Mouse (Mus musculus): Measurements from ENCODE around the gene Pcgf1. TPM values are rescaled to one million over a fixed set of nuclear protein-coding genes. Genes with fewer than 3 reads are reported as not detected.
A peak's percentile ranks its signal among the peaks of the same experiment; 100 is the strongest.

Gene Pcgf1
- polyA plus RNA-seq, 1 experiment from 2014 or later: 29.9 TPM

- no peak overlapping the region for H3K27ac ChIP-seq (ENCODE audit: low read depth)
- H3K4me3 ChIP-seq (ENCODE audit: low read depth, low read length): peak overlapping the region; percentile 17; the same call in 1 of the 2 replicates
- 2% methylated on average over 55 of the region's 58 CpGs for WGBS
- no peaks in the 10 kb centered on the region for H3K9me3 ChIP-seq (ENCODE audit: low read depth, low read length)
- H3K9ac ChIP-seq: no peak overlapping the region
- TF ChIP-seq CTCF (IDR thresholded peaks at IDR 0.05; ENCODE audit: low read depth): no peak
- H3K27me3 ChIP-seq (ENCODE audit: insufficient read depth, low read length): peaks cover 94% of the 10 kb centered on the region
- peak overlapping the region; percentile 36 for H3K4me2 ChIP-seq
- H3K4me1 ChIP-seq (ENCODE audit: insufficient read depth): no peaks in the 10 kb centered on the region
- peak; percentile 31 for DNase-seq
- H3K36me3 ChIP-seq (ENCODE audit: insufficient read depth): no peaks in the 10 kb centered on the region
- ATAC-seq (ENCODE audit: insufficient read depth): 0 out of 2 replicates have a peak, but pooled peaks have one; percentile 7
Measured at GRCm38 (mm10) chr6:83070311-83071219, 7.1 kb upstream of the Pcgf1 start.

- ATAC-seq (ENCODE audit: insufficient read depth) (peak; percentile 47; the same call in 1 of the 2 replicates), DNase-seq (no peak)
- Histone ChIP-seq H3K4me3 (ENCODE audit: low read depth, low read length) (peak overlapping the region; percentile 15; the same call in 1 of the 2 replicates), H3K4me2 (peak overlapping the region; percentile 20; the same call in 1 of the 2 replicates), H3K27ac (ENCODE audit: low read depth) (no peak overlapping the region), H3K4me1 (ENCODE audit: insufficient read depth) (no peaks in the 10 kb centered on the region), H3K9ac (no peak overlapping the region), H3K9me3 (ENCODE audit: low read depth, low read length) (no peaks in the 10 kb centered on the region), H3K27me3 (ENCODE audit: insufficient read depth, low read length) (peaks cover 94% of the 10 kb centered on the region), H3K36me3 (ENCODE audit: insufficient read depth) (no peaks in the 10 kb centered on the region)
- 1% methylated on average over 24 of the region's 24 CpGs for WGBS
- no peak for TF ChIP-seq CTCF (IDR thresholded peaks at IDR 0.05; ENCODE audit: low read depth)
Measured at GRCm38 (mm10) chr6:83071220-83071619, 6.4 kb upstream of the Pcgf1 start.

GRCm38 (mm10) chr6:83074979-83075378 lies 2.7 kb upstream of the Pcgf1 start:
- 5% methylated on average over 2 of the region's 2 CpGs for WGBS
- Histone ChIP-seq H3K4me3 (ENCODE audit: low read depth, low read length) (no peak overlapping the region), H3K27me3 (ENCODE audit: insufficient read depth, low read length) (peaks cover 67% of the 10 kb centered on the region), H3K4me1 (ENCODE audit: insufficient read depth) (peaks cover 5% of the 10 kb centered on the region; the same call in 1 of the 2 replicates), H3K9ac (no peak overlapping the region), H3K9me3 (ENCODE audit: low read depth, low read length) (no peaks in the 10 kb centered on the region), H3K27ac (ENCODE audit: low read depth) (no peak overlapping the region), H3K36me3 (ENCODE audit: insufficient read depth) (peaks cover 2% of the 10 kb centered on the region), H3K4me2 (no peak overlapping the region)
- ATAC-seq (ENCODE audit: insufficient read depth): no peak
- 0 out of 2 replicates have a peak, but pooled peaks have one; percentile 8 for TF ChIP-seq CTCF (IDR thresholded peaks at IDR 0.05; ENCODE audit: low read depth)
- no peak for DNase-seq

- Histone ChIP-seq H3K27me3 (ENCODE audit: insufficient read depth, low read length) (peaks cover 48% of the 10 kb centered on the region), H3K36me3 (ENCODE audit: insufficient read depth) (peaks cover 26% of the 10 kb centered on the region), H3K4me3 (ENCODE audit: low read depth, low read length) (peak overlapping the region; percentile 78), H3K27ac (ENCODE audit: low read depth) (peak overlapping the region; percentile 68), H3K4me1 (ENCODE audit: insufficient read depth) (peaks cover 5% of the 10 kb centered on the region; the same call in 1 of the 2 replicates), H3K9me3 (ENCODE audit: low read depth, low read length) (no peaks in the 10 kb centered on the region), H3K9ac (peak overlapping the region; percentile 70), H3K4me2 (peak overlapping the region; percentile 98)
- ATAC-seq (ENCODE audit: insufficient read depth) (peak; percentile 92), DNase-seq (peak; percentile 99)
- peak; percentile 71 for TF ChIP-seq CTCF (IDR thresholded peaks at IDR 0.05; ENCODE audit: low read depth)
- WGBS: under 1% methylated on average over 46 of the region's 46 CpGs
Measured at GRCm38 (mm10) chr6:83078324-83078858, 722 bp downstream of the Pcgf1 start.

GRCm38 (mm10) chr6:83080210-83080609 lies 2.5 kb downstream of the Pcgf1 start:
- Histone ChIP-seq H3K9me3 (ENCODE audit: low read depth, low read length) (no peaks in the 10 kb centered on the region), H3K9ac (no peak overlapping the region), H3K36me3 (ENCODE audit: insufficient read depth) (peaks cover 26% of the 10 kb centered on the region), H3K4me1 (ENCODE audit: insufficient read depth) (peaks cover 5% of the 10 kb centered on the region; the same call in 1 of the 2 replicates), H3K4me2 (no peak overlapping the region), H3K27ac (ENCODE audit: low read depth) (no peak overlapping the region), H3K27me3 (ENCODE audit: insufficient read depth, low read length) (peaks cover 49% of the 10 kb centered on the region), H3K4me3 (ENCODE audit: low read depth, low read length) (no peak overlapping the region)
- DNase-seq: no peak
- TF ChIP-seq CTCF (IDR thresholded peaks at IDR 0.05; ENCODE audit: low read depth): no peak
- 81% methylated on average over 5 of the region's 5 CpGs for WGBS
- ATAC-seq (ENCODE audit: insufficient read depth): no peak

GRCm38 (mm10) chr6:83083497-83083896 lies 5.8 kb downstream of the Pcgf1 start:
- ATAC-seq (ENCODE audit: insufficient read depth): no peak
- TF ChIP-seq CTCF (IDR thresholded peaks at IDR 0.05; ENCODE audit: low read depth): no peak

GRCm38 (mm10) chr6:83084477-83084876 lies 6.8 kb downstream of the Pcgf1 start:
- no peak overlapping the region for H3K27ac ChIP-seq (ENCODE audit: low read depth)
- H3K9ac ChIP-seq: no peak overlapping the region
- WGBS: 8% methylated on average over 6 of the region's 6 CpGs
- H3K4me3 ChIP-seq (ENCODE audit: low read depth, low read length): no peak overlapping the region
- H3K4me1 ChIP-seq (ENCODE audit: insufficient read depth): no peaks in the 10 kb centered on the region
- DNase-seq: no peak
- peaks cover 66% of the 10 kb centered on the region for H3K27me3 ChIP-seq (ENCODE audit: insufficient read depth, low read length)
- TF ChIP-seq CTCF (IDR thresholded peaks at IDR 0.05; ENCODE audit: low read depth): no peak
- H3K9me3 ChIP-seq (ENCODE audit: low read depth, low read length): no peaks in the 10 kb centered on the region
- H3K4me2 ChIP-seq: no peak overlapping the region
- ATAC-seq (ENCODE audit: insufficient read depth): no peak
- peaks cover 26% of the 10 kb centered on the region for H3K36me3 ChIP-seq (ENCODE audit: insufficient read depth)

More at GRCm38 (mm10) chr6:83083497-83083896, 5.8 kb downstream of the Pcgf1 start:
- no peak overlapping the region for H3K27ac ChIP-seq (ENCODE audit: low read depth)
- H3K4me2 ChIP-seq: no peak overlapping the region
- no peak overlapping the region for H3K9ac ChIP-seq
- peaks cover 60% of the 10 kb centered on the region for H3K27me3 ChIP-seq (ENCODE audit: insufficient read depth, low read length)
- H3K36me3 ChIP-seq (ENCODE audit: insufficient read depth): peaks cover 26% of the 10 kb centered on the region
- H3K4me3 ChIP-seq (ENCODE audit: low read depth, low read length): no peak overlapping the region
- DNase-seq: no peak
- H3K9me3 ChIP-seq (ENCODE audit: low read depth, low read length): no peaks in the 10 kb centered on the region
- WGBS: 16% methylated on average over 5 of the region's 5 CpGs
- peaks cover 5% of the 10 kb centered on the region; the same call in 1 of the 2 replicates for H3K4me1 ChIP-seq (ENCODE audit: insufficient read depth)

All from lung, embryonic 14.5 days (tissue).